Mouse (Mus musculus) midbrain, embryonic 14.5 days (tissue): Measurements from ENCODE around the gene Abcd3. TPM values are rescaled to one million over a fixed set of nuclear protein-coding genes. Genes with fewer than 3 reads are reported as not detected.

Experiments used
- polyA plus RNA-seq: library from polyadenylated mRNA; unstranded; fragments of >200 nt; fragmentation: Nextera tagmentation; extraction: Ambion mirVana; gene quantifications from 2 replicates; pipeline ENCODE4 v1.2.1, GENCODE M21; 2014

The Abcd3 gene
- polyA plus RNA-seq, 1 experiment from 2014 or later: 75.1 TPM

Other genes with a start within 250 kb of the Abcd3 start
- gene 4930432M17Rik, start 144.5 kb downstream of the Abcd3 start, polyA plus RNA-seq: not detected in 2 replicates
- gene F3, start 91.8 kb downstream of the Abcd3 start, polyA plus RNA-seq: 6.9 and 7.2 TPM in 2 replicates
- 5.5 and 33.7 TPM in 2 replicates for gene Arhgap29, start 137.2 kb upstream of the Abcd3 start, polyA plus RNA-seq
- 1.00 and 1.6 TPM in 2 replicates for gene Abca4, start 229.1 kb upstream of the Abcd3 start, polyA plus RNA-seq